Mouse (Mus musculus): ENCODE measurements around the gene Gucy2e.
A peak's percentile ranks its signal among the peaks of the same experiment; 100 is the strongest.

Gucy2e gene

DNA sequence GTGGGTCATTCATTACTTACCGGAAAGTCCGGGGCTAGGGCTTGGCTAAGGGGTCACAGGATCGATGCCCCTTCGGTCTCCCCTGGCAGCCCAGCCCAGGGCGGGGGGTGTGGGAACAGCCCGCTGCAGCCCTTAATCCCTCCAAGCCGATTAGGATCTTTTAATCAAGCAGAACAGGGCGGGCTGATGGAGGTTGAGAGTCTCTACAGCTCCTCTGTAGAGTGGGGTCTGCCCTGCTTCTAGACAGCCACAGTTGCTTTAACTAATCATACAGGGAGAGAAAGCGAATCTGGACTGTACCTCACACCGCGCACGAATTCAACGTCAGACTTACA lies at the start of gene Gucy2e:
TSS of gene Gucy2e (minus strand) at position 111 of the 335 bp plus-strand sequence.
- DNase-seq (ENCODE audit: low spot score) = no peak

DNA sequence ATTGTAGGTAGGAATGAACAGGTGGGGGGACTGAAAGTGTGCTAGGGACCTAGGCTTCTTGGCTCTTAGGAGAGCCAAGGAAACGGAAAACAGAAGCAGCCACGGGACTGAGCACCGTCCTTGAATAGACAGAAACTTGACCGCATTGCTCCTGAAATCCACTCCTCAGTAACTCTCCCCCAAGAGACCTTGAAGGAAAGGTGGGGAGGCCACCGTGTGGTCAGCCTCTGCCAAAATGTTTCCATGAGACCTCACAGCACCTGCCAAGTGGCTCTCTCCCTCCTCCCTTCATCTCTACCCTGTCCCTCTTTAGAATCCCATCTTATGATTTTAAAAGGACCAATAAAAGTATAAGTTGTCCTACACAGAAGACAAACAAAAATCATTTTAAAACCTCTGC lies 40.4 kb upstream of the Gucy2e start:
- DNase-seq (ENCODE audit: low spot score) = no peak

DNA sequence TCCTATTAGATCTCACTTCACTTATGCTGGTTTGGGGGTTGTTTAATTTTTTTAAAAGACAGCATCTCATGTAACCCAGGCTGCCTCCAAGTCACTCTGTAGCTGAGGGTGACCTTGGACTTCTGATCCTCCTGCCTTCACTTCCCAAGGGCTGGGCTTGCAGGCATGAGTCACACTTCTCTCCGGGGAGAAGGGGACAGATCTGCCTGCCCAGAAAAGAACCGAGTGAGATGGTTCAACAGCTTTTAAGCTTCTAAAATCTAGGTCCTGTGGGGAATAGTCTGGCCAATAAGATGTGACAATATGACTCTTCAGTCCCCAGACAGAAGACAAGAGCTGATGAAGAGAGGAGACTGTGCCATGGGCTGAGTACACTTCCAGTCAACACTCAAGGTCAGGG lies 39.2 kb upstream of the Gucy2e start:
- no peak for DNase-seq (ENCODE audit: low spot score)

GRCm38 (mm10) chr11:69275650-69276049 lies 38.8 kb upstream of the Gucy2e start:
- no peak for DNase-seq (ENCODE audit: low spot score)

- peak; percentile 80 for DNase-seq (ENCODE audit: low spot score)
Observed at GRCm38 (mm10) chr11:69272122-69272740, 35.4 kb upstream of the Gucy2e start.

GRCm38 (mm10) chr11:69269575-69269974 lies 32.7 kb upstream of the Gucy2e start:
- peak; percentile 82 for DNase-seq (ENCODE audit: low spot score)

DNA sequence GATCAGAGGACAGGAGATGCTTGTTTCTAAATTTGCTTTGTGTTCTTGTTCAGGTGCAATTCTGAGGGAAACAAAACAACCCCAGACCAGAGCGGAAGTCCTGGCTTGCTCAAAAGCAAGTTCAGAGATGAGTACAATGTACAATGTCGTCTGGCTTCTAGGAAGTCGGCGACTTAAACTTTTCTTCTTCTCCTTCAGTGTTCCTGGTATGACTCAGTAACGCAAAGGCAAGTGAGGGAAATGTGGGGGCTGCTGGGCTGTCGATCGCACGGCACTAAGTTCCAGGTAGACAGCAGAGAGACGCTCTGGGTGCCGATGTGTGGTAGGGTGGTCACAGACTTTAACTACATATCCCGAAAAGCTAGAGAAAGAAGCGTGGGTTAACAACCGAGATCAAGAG lies 31.3 kb upstream of the Gucy2e start:
- DNase-seq (ENCODE audit: low spot score) = no peak

GRCm38 (mm10) chr11:69267341-69267740 lies 30.5 kb upstream of the Gucy2e start:
- peak; percentile 75 for DNase-seq (ENCODE audit: low spot score)

DNA sequence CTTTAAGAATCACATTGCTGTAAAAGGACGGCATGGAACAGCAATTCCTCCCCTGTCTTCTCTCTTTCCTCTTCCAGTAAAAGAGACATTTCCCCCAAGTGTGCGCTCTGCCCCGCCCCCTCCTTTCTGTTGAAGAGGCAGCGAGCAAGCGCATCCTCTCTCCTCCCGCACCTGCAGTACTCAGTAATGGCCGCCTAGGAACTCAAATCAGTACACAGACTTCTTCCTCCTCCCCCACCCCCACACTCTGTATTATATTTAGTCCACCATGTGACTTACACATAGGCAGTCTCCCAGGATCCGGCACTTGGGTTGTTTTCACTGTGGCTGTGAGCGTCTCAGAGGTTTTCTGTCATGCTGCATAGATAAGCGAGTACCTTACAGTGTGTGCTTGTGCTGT lies 29.4 kb upstream of the Gucy2e start:
- DNase-seq (ENCODE audit: low spot score) = peak; percentile 62

DNA sequence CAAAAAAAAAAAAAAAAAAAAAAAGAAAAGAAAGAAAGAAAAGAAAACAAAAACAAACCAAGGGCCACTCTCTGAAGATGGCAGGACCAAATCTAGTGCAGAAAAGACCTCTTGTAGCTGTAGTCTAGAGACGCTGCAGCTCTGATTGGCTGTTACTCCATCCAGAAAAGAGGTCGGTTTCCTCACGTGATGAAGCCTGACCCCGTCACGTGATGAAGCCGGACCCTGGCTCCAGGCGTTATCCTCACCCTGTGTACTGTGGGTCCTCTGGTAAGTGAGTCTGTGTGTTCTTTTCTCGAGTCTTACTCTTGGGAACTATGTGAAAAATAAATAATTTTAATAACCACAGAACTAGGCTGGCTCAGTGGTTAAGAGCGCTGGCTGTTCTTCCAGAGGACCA lies 28.6 kb upstream of the Gucy2e start:
- DNase-seq (ENCODE audit: low spot score) = no peak

DNA sequence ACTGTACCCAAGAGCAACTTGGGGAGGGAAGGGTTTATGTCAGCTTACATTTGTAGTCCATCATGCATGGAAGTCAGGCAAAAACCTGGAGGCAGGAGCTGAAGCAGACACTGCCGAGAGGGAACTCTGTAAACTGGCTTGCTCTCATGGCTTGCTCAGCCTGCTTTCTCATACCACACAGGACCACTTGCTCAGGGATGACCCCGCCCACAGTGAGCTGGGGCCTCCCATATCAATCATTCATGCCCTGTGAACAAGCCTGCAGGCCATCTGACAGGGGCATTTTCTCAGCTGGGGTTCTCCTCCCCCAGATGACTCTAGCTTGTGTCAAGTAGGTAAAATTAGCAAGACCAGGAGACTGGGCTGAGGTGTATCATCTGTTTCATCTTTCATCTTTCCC lies 27.4 kb upstream of the Gucy2e start:
- DNase-seq (ENCODE audit: low spot score) = no peak

- no peak for DNase-seq (ENCODE audit: low spot score)
Observed at GRCm38 (mm10) chr11:69260111-69260510, 23.3 kb upstream of the Gucy2e start.

DNA sequence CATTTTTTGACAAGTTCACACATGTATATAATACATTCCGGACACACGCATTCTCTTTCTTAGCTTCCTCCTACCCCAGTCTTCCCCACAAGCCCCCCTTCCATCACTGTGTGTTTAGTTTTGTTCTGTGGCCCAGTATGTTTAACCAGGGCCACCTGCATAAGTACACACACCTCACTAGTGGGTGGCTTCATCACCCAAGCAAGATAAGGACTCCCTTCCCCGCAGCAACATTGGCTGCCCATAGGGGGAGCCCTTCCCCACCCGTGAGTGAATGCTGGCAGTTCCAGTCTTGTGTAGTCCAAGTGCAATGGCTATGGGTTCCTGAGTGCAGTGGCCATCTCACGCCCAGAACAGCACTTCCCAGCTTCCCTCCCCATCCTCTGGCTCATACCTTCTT lies 21.5 kb upstream of the Gucy2e start:
- DNase-seq (ENCODE audit: low spot score) = peak; percentile 49

GRCm38 (mm10) chr11:69257807-69258206 lies 21.0 kb upstream of the Gucy2e start:
- DNase-seq (ENCODE audit: low spot score) = peak; percentile 75

DNA sequence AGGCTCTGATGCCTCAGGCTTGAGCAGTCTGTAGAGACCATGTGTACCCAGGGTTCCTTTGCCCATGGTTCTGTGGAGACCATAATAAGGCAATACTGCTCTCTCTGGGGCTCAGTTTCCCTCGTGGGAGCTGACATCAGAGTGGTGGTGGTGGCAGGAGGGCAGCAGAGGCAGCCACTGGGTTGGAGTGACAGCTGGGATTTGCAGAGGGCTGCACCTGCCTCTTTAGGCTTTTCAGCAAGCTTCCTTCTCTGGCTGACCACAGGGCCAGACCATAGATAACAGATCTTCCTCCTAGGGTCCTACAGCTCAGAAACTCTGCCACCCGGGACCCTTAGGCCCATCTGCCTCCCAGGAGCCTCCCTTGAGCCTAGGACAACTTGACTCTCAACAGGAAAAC lies 20.2 kb upstream of the Gucy2e start:
- DNase-seq (ENCODE audit: low spot score) = no peak

DNA sequence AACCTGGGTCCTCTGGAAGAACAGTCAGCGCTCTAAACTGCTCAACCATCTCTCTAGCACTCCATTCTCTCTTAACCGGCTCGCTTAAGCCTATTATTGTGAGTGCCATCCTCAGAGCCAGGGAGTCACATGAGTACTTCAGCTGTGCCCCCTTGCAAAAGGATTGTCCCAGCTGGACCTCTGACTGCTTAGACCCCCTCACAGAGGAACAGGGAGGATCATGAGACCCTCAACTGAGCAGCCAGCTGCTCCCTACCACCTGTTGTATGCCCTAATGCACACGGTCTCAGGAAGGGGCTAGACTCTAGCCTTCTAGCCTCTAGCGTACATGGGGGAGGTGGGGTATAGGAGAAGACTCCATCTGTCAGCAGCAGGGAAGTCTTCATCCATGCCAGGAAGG lies 18.0 kb upstream of the Gucy2e start:
- DNase-seq (ENCODE audit: low spot score) = no peak

GRCm38 (mm10) chr11:69253131-69253530 lies 16.3 kb upstream of the Gucy2e start:
- no peak for DNase-seq (ENCODE audit: low spot score)

GRCm38 (mm10) chr11:69251953-69252352 lies 15.1 kb upstream of the Gucy2e start:
- no peak for DNase-seq (ENCODE audit: low spot score)

DNA sequence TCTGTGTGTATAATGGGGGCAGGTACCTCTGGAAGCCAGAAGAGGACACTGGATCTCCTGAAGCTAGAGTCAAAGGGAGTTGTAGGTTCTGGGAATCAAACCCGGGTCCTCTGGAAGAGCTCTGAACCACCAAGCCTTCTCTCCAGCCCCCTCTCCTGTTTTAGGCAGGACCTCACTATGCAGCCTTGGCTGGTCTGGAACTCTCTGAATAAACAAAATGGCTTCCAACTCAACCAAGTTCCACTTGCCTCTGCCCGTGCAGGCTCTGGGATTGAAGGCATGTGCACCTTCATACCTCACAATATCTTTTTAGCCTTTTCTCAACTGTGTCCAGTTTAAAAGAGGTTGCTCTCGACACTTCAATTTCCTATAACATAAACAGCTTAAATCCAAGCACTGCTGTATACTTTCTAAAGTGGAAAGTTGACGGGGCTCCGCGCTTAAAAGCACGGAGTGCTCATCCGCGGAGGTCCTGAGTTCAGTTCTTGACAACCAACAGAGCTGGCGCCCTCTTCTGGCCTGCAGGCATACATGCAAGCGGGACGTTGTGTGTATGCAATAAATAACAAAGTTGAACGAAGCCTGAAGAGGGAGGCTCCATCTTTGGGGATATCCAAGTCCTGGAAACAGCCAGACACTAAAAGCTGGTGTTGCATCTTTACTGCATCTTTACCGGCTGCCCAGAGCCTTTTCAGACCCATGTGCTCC lies 14.5 kb upstream of the Gucy2e start:
- no peak for DNase-seq (ENCODE audit: low spot score)

- no peak for DNase-seq (ENCODE audit: low spot score)
Observed at GRCm38 (mm10) chr11:69250106-69250505, 13.3 kb upstream of the Gucy2e start.

GRCm38 (mm10) chr11:69249131-69249530 lies 12.3 kb upstream of the Gucy2e start:
- DNase-seq (ENCODE audit: low spot score) = no peak

DNA sequence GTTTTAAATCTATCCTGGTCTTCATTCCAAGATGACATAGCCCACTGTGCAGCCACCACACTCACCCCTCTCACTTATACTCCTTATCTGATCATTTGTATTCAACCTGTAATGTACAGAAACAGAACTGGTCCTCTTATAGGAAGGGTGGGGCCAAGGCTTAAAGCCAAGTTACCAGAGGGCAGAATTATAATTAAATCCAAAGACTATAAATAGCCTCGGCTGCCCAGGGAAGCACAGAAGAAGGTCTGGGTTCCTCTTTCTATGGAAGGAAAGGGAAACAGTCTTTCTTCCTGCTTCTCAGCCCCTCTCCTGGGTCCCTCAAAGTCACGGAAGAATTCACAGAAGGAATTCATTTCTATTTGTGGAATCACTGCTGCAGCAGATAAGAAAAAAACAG lies 8.8 kb upstream of the Gucy2e start:
- DNase-seq (ENCODE audit: low spot score) = peak; percentile 40

- DNase-seq (ENCODE audit: low spot score) = peak; percentile 76
Observed at GRCm38 (mm10) chr11:69244911-69245310, 8.1 kb upstream of the Gucy2e start.
